Mouse (Mus musculus) spleen, adult 2 months (tissue): ENCODE results near the gene Glrx3.

Experiments used
- CTCF ChIP-seq: fragments of 200-500 bp; IDR thresholded peaks from 2 replicates; pipeline ENCODE4 v1.5.1; 2011; ENCODE audit warnings: mild to moderate bottlenecking, inconsistent platforms; ENCODE audit not compliant: insufficient read depth, insufficient read length, insufficient replicate concordance; ENCODE audit errors: extremely low read depth
- POLR2A ChIP-seq: fragments of 200-500 bp; IDR thresholded peaks from 2 replicates; pipeline ENCODE4 v1.6.1; 2011; ENCODE audit warnings: low read depth, low read length, inconsistent platforms

DNA sequence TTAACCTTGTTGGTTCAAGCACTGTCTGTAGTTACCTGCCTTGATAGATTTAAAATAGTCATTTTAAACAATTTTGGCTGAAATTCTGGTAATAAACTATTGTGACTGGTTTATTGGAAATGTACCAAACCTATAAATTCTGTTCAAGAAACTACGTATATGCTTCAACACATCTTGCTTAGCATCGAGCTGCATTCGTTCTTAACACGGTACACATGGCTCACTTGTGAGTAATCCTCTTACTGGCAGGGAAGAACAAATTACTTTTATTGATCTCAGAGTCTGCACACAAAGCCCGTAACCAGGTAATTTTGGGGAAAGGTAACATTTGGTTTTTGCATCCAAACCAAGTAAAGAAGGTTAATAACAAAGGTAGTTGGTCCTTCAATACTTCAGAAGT lies 49.6 kb upstream of the Glrx3 start:
- TF ChIP-seq CTCF: no peak
- no peak for TF ChIP-seq POLR2A
